Mouse (Mus musculus): ENCODE data around the gene Atg4a-ps.

Atg4a-ps gene

GRCm38 (mm10) chr3:103627661-103628060 lies 18.2 kb downstream of the Atg4a-ps start:
- no peak for DNase-seq (ENCODE audit: low spot score)

- DNase-seq (ENCODE audit: low spot score), result no peak
Measured at GRCm38 (mm10) chr3:103626481-103626880, 19.4 kb downstream of the Atg4a-ps start.

GRCm38 (mm10) chr3:103625169-103625568 lies 20.7 kb downstream of the Atg4a-ps start:
- DNase-seq (ENCODE audit: low spot score), result no peak

- DNase-seq (ENCODE audit: low spot score), result no peak
Measured at GRCm38 (mm10) chr3:103624591-103625051, 21.2 kb downstream of the Atg4a-ps start.

- DNase-seq (ENCODE audit: low spot score), result no peak
Measured at GRCm38 (mm10) chr3:103623893-103624470, 21.9 kb downstream of the Atg4a-ps start.

- no peak for DNase-seq (ENCODE audit: low spot score)
Measured at GRCm38 (mm10) chr3:103620101-103620500, 25.8 kb downstream of the Atg4a-ps start.

GRCm38 (mm10) chr3:103616981-103617380 lies 28.9 kb downstream of the Atg4a-ps start:
- no peak for DNase-seq (ENCODE audit: low spot score)

GRCm38 (mm10) chr3:103615621-103616020 lies 30.2 kb downstream of the Atg4a-ps start:
- no peak for DNase-seq (ENCODE audit: low spot score)

GRCm38 (mm10) chr3:103612636-103613355 lies 33.1 kb downstream of the Atg4a-ps start:
- peak; percentile 39 for DNase-seq (ENCODE audit: low spot score)

- no peak for DNase-seq (ENCODE audit: low spot score)
Measured at GRCm38 (mm10) chr3:103610231-103610630, 35.6 kb downstream of the Atg4a-ps start.

- DNase-seq (ENCODE audit: low spot score), result peak; percentile 38
Measured at GRCm38 (mm10) chr3:103606660-103607595, 38.9 kb downstream of the Atg4a-ps start.

- no peak for DNase-seq (ENCODE audit: low spot score)
Measured at GRCm38 (mm10) chr3:103606045-103606597, 39.7 kb downstream of the Atg4a-ps start.

GRCm38 (mm10) chr3:103601561-103601960 lies 44.3 kb downstream of the Atg4a-ps start:
- DNase-seq (ENCODE audit: low spot score), result no peak

GRCm38 (mm10) chr3:103601011-103601410 lies 44.9 kb downstream of the Atg4a-ps start:
- DNase-seq (ENCODE audit: low spot score), result peak; percentile 47

- no peak for DNase-seq (ENCODE audit: low spot score)
Measured at GRCm38 (mm10) chr3:103597586-103597985, 48.3 kb downstream of the Atg4a-ps start.

- no peak for DNase-seq (ENCODE audit: low spot score)
Measured at GRCm38 (mm10) chr3:103595271-103595810, 50.5 kb downstream of the Atg4a-ps start.
